Mouse (Mus musculus): ENCODE data around the gene Zfp697. TPM values are rescaled to one million over a fixed set of nuclear protein-coding genes. Genes with fewer than 3 reads are reported as not detected.
"Not testable (repeated sequence)": the region's sequence is repeated elsewhere in the genome, so short reads cannot be mapped to it uniquely, and the experiment has no call there.

The Zfp697 gene
- polyA plus RNA-seq, 2 experiments: 1.6 to 1.7 TPM

DNA sequence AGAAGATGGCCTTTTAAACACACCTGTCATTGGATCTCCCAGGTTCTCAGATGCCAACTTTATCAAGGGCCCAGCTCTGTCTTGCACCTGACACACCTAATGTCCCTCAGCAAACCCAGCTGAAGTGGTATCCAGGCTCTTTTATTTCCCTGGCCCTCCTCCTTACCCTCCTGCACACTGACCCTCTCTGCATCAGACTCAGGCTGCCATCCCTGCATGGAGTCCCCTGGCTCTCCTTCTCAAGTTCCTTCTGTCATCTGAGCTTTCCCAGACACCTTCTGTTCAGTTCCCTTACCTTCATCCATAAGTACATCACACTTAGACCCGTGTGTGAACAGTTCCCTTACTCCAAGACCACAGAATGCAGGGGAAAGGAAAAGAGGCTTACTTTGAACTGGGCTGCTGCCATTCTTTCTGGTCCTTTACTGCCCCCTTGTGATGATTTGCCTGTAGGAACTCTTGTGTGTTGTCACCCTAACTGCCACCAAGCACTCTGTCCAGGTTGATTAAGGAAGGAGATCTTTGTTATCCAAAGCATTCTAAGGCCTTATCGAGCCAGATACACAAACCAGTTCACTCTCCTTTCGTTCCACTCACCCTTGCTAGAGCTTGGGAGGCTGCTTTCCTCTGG is 61.0 kb downstream of the Zfp697 start:
- H3K27me3 ChIP-seq (ENCODE audit: control insufficient read depth, insufficient read depth, low read length); H3K4me2 ChIP-seq (ENCODE audit: low read depth); H3K36me3 ChIP-seq (replicated peaks; ENCODE audit: control insufficient read depth, insufficient read depth, low read depth); ATAC-seq (ENCODE audit: insufficient read depth); H3K27ac ChIP-seq; H3K4me1 ChIP-seq (replicated peaks; ENCODE audit: control insufficient read depth in 2 of 2, insufficient read depth in 2 of 2, low read length in 1 of 2); H3K4me3 ChIP-seq (ENCODE audit: insufficient read depth in 1 of 2, low read depth in 2 of 2, low read length in 2 of 2); H3K9ac ChIP-seq (replicated peaks); H3K9me3 ChIP-seq (ENCODE audit: control insufficient read depth, low read length); DNase-seq (ENCODE audit: low read depth in 3 of 3, low spot score in 3 of 3): not testable (repeated sequence)
- WGBS (ENCODE audit: insufficient replicate concordance): 2% methylated on average over 3 of the region's 3 CpGs
- peak; percentile 36; the same call in 1 of the 2 replicates for TF ChIP-seq CTCF (IDR thresholded peaks at IDR 0.05; ENCODE audit: low read depth)

DNA sequence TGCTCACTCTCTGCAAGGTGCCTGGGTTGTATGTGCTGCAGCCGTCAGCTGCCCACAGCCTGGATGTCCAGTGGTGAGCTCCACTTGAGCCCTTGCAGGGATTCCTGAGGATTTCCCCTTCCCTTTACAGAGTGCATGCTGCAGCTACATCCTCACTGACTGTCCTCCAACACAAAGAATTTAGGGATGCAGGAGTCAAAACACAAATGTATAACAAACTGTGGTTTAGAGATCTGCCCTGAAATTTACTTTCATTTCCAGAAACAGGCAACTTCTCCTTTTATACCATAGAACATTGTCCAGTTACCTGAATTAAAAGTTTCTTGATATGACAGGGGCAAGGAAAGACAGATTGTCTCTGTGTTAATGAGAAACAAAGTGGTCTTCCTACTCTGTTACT is 61.7 kb downstream of the Zfp697 start:
- H3K9ac ChIP-seq (replicated peaks); H3K9me3 ChIP-seq (ENCODE audit: control insufficient read depth, low read length); H3K4me3 ChIP-seq (ENCODE audit: insufficient read depth in 1 of 2, low read depth in 2 of 2, low read length in 2 of 2); H3K4me1 ChIP-seq (replicated peaks; ENCODE audit: control insufficient read depth in 2 of 2, insufficient read depth in 2 of 2, low read length in 1 of 2); H3K27ac ChIP-seq; H3K36me3 ChIP-seq (replicated peaks; ENCODE audit: control insufficient read depth, insufficient read depth, low read depth); H3K27me3 ChIP-seq (ENCODE audit: control insufficient read depth, insufficient read depth, low read length); ATAC-seq (ENCODE audit: insufficient read depth); H3K4me2 ChIP-seq (ENCODE audit: low read depth); DNase-seq (ENCODE audit: low read depth in 3 of 3, low spot score in 3 of 3): not testable (repeated sequence)
- WGBS (ENCODE audit: insufficient replicate concordance): 60% methylated on average over 1 of the region's 1 CpGs

DNA sequence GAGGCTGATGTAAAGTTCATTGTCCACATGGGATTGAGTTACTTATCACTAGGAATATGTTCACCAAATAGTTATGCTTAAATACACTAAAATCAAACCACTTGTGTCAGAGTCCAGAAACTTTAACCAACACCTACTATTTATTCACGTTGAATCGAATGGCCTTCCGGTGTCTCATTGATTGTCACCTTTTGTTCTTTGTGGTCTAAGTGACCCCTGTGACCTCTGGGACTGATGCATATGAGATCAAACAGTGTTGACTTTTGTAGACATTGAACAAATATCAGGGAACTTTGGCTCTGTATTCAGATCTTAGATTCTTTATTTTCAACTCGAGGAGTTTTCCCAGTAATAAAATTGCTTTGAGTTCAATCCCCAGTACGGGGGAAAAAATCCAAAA is 71.5 kb downstream of the Zfp697 start:
- WGBS (ENCODE audit: insufficient replicate concordance): 51% methylated on average over 5 of the region's 5 CpGs
- H3K4me3 ChIP-seq (ENCODE audit: insufficient read depth in 1 of 2, low read depth in 2 of 2, low read length in 2 of 2); H3K27me3 ChIP-seq (ENCODE audit: control insufficient read depth, insufficient read depth, low read length); H3K27ac ChIP-seq; H3K36me3 ChIP-seq (replicated peaks; ENCODE audit: control insufficient read depth, insufficient read depth, low read depth); H3K4me1 ChIP-seq (replicated peaks; ENCODE audit: control insufficient read depth in 2 of 2, insufficient read depth in 2 of 2, low read length in 1 of 2); H3K9me3 ChIP-seq (ENCODE audit: control insufficient read depth, low read length); H3K4me2 ChIP-seq (ENCODE audit: low read depth); DNase-seq (ENCODE audit: low read depth in 3 of 3, low spot score in 3 of 3); H3K9ac ChIP-seq (replicated peaks): not testable (repeated sequence)
- ATAC-seq (ENCODE audit: insufficient read depth): peak; percentile 45; the same call in 1 of the 2 replicates

DNA sequence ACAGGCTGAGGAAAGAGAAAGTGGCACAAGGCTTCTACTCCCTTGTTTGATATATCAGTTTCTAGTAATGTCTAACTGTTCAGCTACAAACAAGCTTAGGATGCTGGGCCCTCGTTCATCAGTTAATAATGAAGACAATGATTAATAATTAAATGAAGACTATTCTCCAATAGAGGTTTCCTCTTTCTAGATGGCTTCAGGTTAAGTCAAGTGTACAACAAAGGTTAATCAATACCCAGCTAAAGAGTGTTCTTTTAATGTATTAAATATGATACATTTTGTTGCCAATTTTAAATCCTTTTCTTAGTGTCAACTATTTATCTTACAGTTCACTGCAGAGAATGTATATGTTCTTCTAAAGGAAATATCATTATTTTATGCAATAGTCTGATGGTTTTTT is 74.8 kb downstream of the Zfp697 start, which contains the start of gene Gm4450:
Gene Gm4450 (minus strand): TSS at position 101 of the 400 bp plus-strand sequence.
- not testable (repeated sequence) for ATAC-seq (ENCODE audit: insufficient read depth); H3K9ac ChIP-seq (replicated peaks); H3K4me2 ChIP-seq (ENCODE audit: low read depth); H3K36me3 ChIP-seq (replicated peaks; ENCODE audit: control insufficient read depth, insufficient read depth, low read depth); DNase-seq (ENCODE audit: low read depth in 3 of 3, low spot score in 3 of 3); H3K27ac ChIP-seq; H3K27me3 ChIP-seq (ENCODE audit: control insufficient read depth, insufficient read depth, low read length); H3K4me3 ChIP-seq (ENCODE audit: insufficient read depth in 1 of 2, low read depth in 2 of 2, low read length in 2 of 2); H3K9me3 ChIP-seq (ENCODE audit: control insufficient read depth, low read length); H3K4me1 ChIP-seq (replicated peaks; ENCODE audit: control insufficient read depth in 2 of 2, insufficient read depth in 2 of 2, low read length in 1 of 2)
- WGBS (ENCODE audit: insufficient replicate concordance): no CpG with 5 or more reads among the region's 1 CpGs

DNA sequence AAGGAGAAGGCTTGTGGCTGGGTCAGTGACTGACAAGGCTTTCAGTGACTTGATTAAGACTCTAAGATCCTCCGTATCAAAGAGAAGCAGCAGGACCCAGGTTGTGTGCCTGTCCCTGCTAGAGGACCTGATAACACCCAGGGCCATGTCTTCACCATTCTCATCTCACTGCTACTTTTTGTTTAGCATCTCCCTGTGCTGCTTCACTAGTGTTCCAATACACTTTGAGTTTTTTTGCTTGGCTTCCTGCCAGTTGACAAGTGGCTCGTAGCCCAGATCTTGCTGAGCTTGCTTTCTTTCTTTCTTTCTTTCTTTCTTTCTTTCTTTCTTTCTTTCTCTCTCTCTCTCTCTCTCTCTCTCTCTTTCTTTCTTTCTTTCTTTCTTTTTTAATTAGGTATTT is 87.1 kb downstream of the Zfp697 start:
- not testable (repeated sequence) for H3K9ac ChIP-seq (replicated peaks); H3K36me3 ChIP-seq (replicated peaks; ENCODE audit: control insufficient read depth, insufficient read depth, low read depth); H3K4me2 ChIP-seq (ENCODE audit: low read depth); H3K9me3 ChIP-seq (ENCODE audit: control insufficient read depth, low read length); ATAC-seq (ENCODE audit: insufficient read depth); H3K27ac ChIP-seq; H3K4me3 ChIP-seq (ENCODE audit: insufficient read depth in 1 of 2, low read depth in 2 of 2, low read length in 2 of 2); H3K27me3 ChIP-seq (ENCODE audit: control insufficient read depth, insufficient read depth, low read length); H3K4me1 ChIP-seq (replicated peaks; ENCODE audit: control insufficient read depth in 2 of 2, insufficient read depth in 2 of 2, low read length in 1 of 2); DNase-seq (ENCODE audit: low read depth in 3 of 3, low spot score in 3 of 3)
- no CpG with 5 or more reads among the region's 2 CpGs for WGBS (ENCODE audit: insufficient replicate concordance)

DNA sequence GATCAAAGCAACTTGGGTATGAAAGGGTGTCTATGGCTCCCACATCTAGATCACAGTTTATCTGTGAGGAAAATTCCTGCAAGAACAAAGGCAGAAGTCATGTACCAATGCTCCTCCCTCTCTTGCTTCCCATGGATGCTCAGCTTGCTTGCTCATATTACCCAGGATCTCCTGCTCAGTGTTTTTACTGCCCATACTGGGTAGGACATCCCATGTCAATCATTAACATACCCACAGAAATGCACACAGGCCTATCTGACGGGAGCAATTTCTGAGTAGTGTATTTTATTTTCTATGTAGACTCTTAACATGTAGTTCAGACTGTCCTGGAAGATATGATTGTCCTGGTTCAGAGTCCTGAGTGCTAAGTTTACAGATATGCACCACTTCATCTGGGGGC is 88.8 kb downstream of the Zfp697 start:
- not testable (repeated sequence) for H3K27me3 ChIP-seq (ENCODE audit: control insufficient read depth, insufficient read depth, low read length); H3K9me3 ChIP-seq (ENCODE audit: control insufficient read depth, low read length); H3K27ac ChIP-seq; H3K36me3 ChIP-seq (replicated peaks; ENCODE audit: control insufficient read depth, insufficient read depth, low read depth); DNase-seq (ENCODE audit: low read depth in 3 of 3, low spot score in 3 of 3); H3K4me2 ChIP-seq (ENCODE audit: low read depth); H3K4me3 ChIP-seq (ENCODE audit: insufficient read depth in 1 of 2, low read depth in 2 of 2, low read length in 2 of 2); H3K4me1 ChIP-seq (replicated peaks; ENCODE audit: control insufficient read depth in 2 of 2, insufficient read depth in 2 of 2, low read length in 1 of 2); H3K9ac ChIP-seq (replicated peaks); ATAC-seq (ENCODE audit: insufficient read depth)
- no CpG with 5 or more reads among the region's 1 CpGs for WGBS (ENCODE audit: insufficient replicate concordance)

DNA sequence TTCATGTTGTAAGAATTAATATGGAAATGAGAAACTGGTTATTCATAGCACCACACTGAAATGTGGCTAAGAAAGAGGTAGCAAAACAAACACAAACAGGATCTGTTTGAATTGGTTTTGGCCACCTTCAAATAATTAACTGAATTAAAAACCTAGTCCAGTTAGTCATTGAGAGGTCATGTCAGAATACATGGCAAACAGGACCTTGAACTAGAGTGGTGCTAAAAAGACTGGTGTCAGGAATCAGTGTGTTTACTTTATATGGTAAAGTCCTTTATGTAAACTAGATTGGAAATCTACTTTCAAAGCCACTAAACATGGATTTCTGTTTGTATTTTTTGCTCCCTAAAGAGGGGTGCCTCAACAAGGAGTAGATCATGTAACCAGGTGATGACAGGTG is 89.2 kb downstream of the Zfp697 start:
- H3K36me3 ChIP-seq (replicated peaks; ENCODE audit: control insufficient read depth, insufficient read depth, low read depth); H3K4me2 ChIP-seq (ENCODE audit: low read depth); ATAC-seq (ENCODE audit: insufficient read depth); H3K4me3 ChIP-seq (ENCODE audit: insufficient read depth in 1 of 2, low read depth in 2 of 2, low read length in 2 of 2); H3K4me1 ChIP-seq (replicated peaks; ENCODE audit: control insufficient read depth in 2 of 2, insufficient read depth in 2 of 2, low read length in 1 of 2); H3K27ac ChIP-seq; DNase-seq (ENCODE audit: low read depth in 3 of 3, low spot score in 3 of 3); H3K9ac ChIP-seq (replicated peaks); H3K27me3 ChIP-seq (ENCODE audit: control insufficient read depth, insufficient read depth, low read length); H3K9me3 ChIP-seq (ENCODE audit: control insufficient read depth, low read length): not testable (repeated sequence)

DNA sequence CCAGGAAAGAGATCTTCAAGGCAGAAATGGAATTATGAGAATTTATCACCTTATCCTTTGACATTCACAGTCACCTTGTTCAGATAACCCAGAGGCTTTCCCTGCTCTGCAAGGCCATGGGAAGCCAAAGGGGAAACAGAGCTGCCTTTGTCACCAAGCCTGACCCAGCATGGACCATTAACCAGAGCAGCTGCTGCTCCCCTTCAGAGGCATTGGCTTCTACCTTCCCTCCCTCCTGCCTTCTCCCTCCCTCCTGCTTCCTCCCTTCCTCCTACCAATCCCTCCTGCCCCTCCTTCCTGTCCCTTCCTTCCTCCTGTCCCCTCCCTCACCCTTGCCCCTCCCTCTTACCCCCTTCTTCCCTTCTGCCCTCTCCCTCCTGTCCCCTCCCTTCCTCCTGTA is 111.9 kb downstream of the Zfp697 start:
- not testable (repeated sequence) for H3K4me2 ChIP-seq (ENCODE audit: low read depth); ATAC-seq (ENCODE audit: insufficient read depth); H3K9ac ChIP-seq (replicated peaks); DNase-seq (ENCODE audit: low read depth in 3 of 3, low spot score in 3 of 3); H3K4me1 ChIP-seq (replicated peaks; ENCODE audit: control insufficient read depth in 2 of 2, insufficient read depth in 2 of 2, low read length in 1 of 2); H3K27ac ChIP-seq; H3K9me3 ChIP-seq (ENCODE audit: control insufficient read depth, low read length); H3K4me3 ChIP-seq (ENCODE audit: insufficient read depth in 1 of 2, low read depth in 2 of 2, low read length in 2 of 2); H3K36me3 ChIP-seq (replicated peaks; ENCODE audit: control insufficient read depth, insufficient read depth, low read depth); H3K27me3 ChIP-seq (ENCODE audit: control insufficient read depth, insufficient read depth, low read length)

All from liver, embryonic 14.5 days (tissue).